Mouse (Mus musculus): ENCODE results near the gene Zfp422. TPM values are rescaled to one million over a fixed set of nuclear protein-coding genes. Genes with fewer than 3 reads are reported as not detected.

The Zfp422 gene
- polyA plus RNA-seq, 1 experiment from 2014 or later = 131 TPM

GRCm38 (mm10) chr6:116670144-116670543, 41.3 kb upstream of the Zfp422 start:
- Histone ChIP-seq H3K36me3 (ENCODE audit: control insufficient read depth, insufficient read depth, low read length) (no peaks in the 10 kb centered on the region), H3K9me3 (ENCODE audit: control insufficient read depth, low read length) (no peaks in the 10 kb centered on the region), H3K4me3 (ENCODE audit: low read depth, low read length) (no peak overlapping the region), H3K9ac (ENCODE audit: low read depth, low read length) (no peak overlapping the region), H3K4me1 (ENCODE audit: control insufficient read depth, insufficient read depth, low read length) (peaks cover 13% of the 10 kb centered on the region; the same call in 1 of the 2 replicates), H3K27me3 (replicated peaks; ENCODE audit: control insufficient read depth, insufficient read depth, low read length) (0 out of 2 replicates have a peak, but pooled peaks cover 3% of the 10 kb centered on the region), H3K4me2 (ENCODE audit: low read depth, low read length) (peak overlapping the region; percentile 15; the same call in 1 of the 2 replicates), H3K27ac (replicated peaks; ENCODE audit: low read depth, low read length) (no peak overlapping the region; the same call in 1 of the 2 replicates)
- WGBS = 32% methylated on average over 6 of the region's 6 CpGs
- ATAC-seq (ENCODE audit: low read depth) = no peak
- no peak for DNase-seq (ENCODE audit: low spot score)

- ATAC-seq (ENCODE audit: low read depth) = no peak
Observed at GRCm38 (mm10) chr6:116668682-116669470, 40.1 kb upstream of the Zfp422 start.

GRCm38 (mm10) chr6:116667382-116667781, 38.6 kb upstream of the Zfp422 start:
- 83% methylated on average over 3 of the region's 3 CpGs for WGBS
- peaks cover 9% of the 10 kb centered on the region; the same call in 1 of the 2 replicates for H3K4me1 ChIP-seq (ENCODE audit: control insufficient read depth, insufficient read depth, low read length)

More at GRCm38 (mm10) chr6:116668682-116669470, 40.1 kb upstream of the Zfp422 start:
- Histone ChIP-seq H3K27ac (replicated peaks; ENCODE audit: low read depth, low read length) (no peak overlapping the region), H3K27me3 (replicated peaks; ENCODE audit: control insufficient read depth, insufficient read depth, low read length) (0 out of 2 replicates have a peak, but pooled peaks cover 3% of the 10 kb centered on the region), H3K4me3 (ENCODE audit: low read depth, low read length) (no peak overlapping the region), H3K36me3 (ENCODE audit: control insufficient read depth, insufficient read depth, low read length) (no peaks in the 10 kb centered on the region), H3K4me1 (ENCODE audit: control insufficient read depth, insufficient read depth, low read length) (peaks cover 9% of the 10 kb centered on the region; the same call in 1 of the 2 replicates), H3K4me2 (ENCODE audit: low read depth, low read length) (no peak overlapping the region), H3K9ac (ENCODE audit: low read depth, low read length) (no peak overlapping the region), H3K9me3 (ENCODE audit: control insufficient read depth, low read length) (no peaks in the 10 kb centered on the region)
- 46% methylated on average over 11 of the region's 11 CpGs for WGBS
- no peak for DNase-seq (ENCODE audit: low spot score)

GRCm38 (mm10) chr6:116666892-116667291, 38.1 kb upstream of the Zfp422 start:
- no peak overlapping the region for H3K9ac ChIP-seq (ENCODE audit: low read depth, low read length)
- WGBS = 41% methylated on average over 3 of the region's 3 CpGs
- H3K4me2 ChIP-seq (ENCODE audit: low read depth, low read length) = no peak overlapping the region
- no peaks in the 10 kb centered on the region for H3K36me3 ChIP-seq (ENCODE audit: control insufficient read depth, insufficient read depth, low read length)
- H3K4me1 ChIP-seq (ENCODE audit: control insufficient read depth, insufficient read depth, low read length) = peaks cover 9% of the 10 kb centered on the region; the same call in 1 of the 2 replicates
- H3K4me3 ChIP-seq (ENCODE audit: low read depth, low read length) = no peak overlapping the region
- no peaks in the 10 kb centered on the region for H3K27me3 ChIP-seq (replicated peaks; ENCODE audit: control insufficient read depth, insufficient read depth, low read length)
- ATAC-seq (ENCODE audit: low read depth) (no peak), DNase-seq (ENCODE audit: low spot score) (no peak)
- H3K9me3 ChIP-seq (ENCODE audit: control insufficient read depth, low read length) = no peaks in the 10 kb centered on the region
- H3K27ac ChIP-seq (replicated peaks; ENCODE audit: low read depth, low read length) = no peak overlapping the region

More at GRCm38 (mm10) chr6:116667382-116667781, 38.6 kb upstream of the Zfp422 start:
- H3K36me3 ChIP-seq (ENCODE audit: control insufficient read depth, insufficient read depth, low read length) = no peaks in the 10 kb centered on the region
- H3K9ac ChIP-seq (ENCODE audit: low read depth, low read length) = no peak overlapping the region
- H3K27me3 ChIP-seq (replicated peaks; ENCODE audit: control insufficient read depth, insufficient read depth, low read length) = 0 out of 2 replicates have a peak, but pooled peaks cover 2% of the 10 kb centered on the region
- no peak for ATAC-seq (ENCODE audit: low read depth)
- no peak overlapping the region for H3K4me2 ChIP-seq (ENCODE audit: low read depth, low read length)
- no peak overlapping the region for H3K27ac ChIP-seq (replicated peaks; ENCODE audit: low read depth, low read length)
- no peaks in the 10 kb centered on the region for H3K9me3 ChIP-seq (ENCODE audit: control insufficient read depth, low read length)
- no peak overlapping the region for H3K4me3 ChIP-seq (ENCODE audit: low read depth, low read length)
- DNase-seq (ENCODE audit: low spot score) = no peak

- H3K36me3 ChIP-seq (ENCODE audit: control insufficient read depth, insufficient read depth, low read length) = no peaks in the 10 kb centered on the region
- H3K4me3 ChIP-seq (ENCODE audit: low read depth, low read length) = no peak overlapping the region
- H3K27ac ChIP-seq (replicated peaks; ENCODE audit: low read depth, low read length) = no peak overlapping the region
- DNase-seq (ENCODE audit: low spot score) (no peak), ATAC-seq (ENCODE audit: low read depth) (no peak)
- no peaks in the 10 kb centered on the region for H3K9me3 ChIP-seq (ENCODE audit: control insufficient read depth, low read length)
- H3K9ac ChIP-seq (ENCODE audit: low read depth, low read length) = no peak overlapping the region
- no peaks in the 10 kb centered on the region for H3K27me3 ChIP-seq (replicated peaks; ENCODE audit: control insufficient read depth, insufficient read depth, low read length)
- WGBS = 79% methylated on average over 12 of the region's 12 CpGs
- no peak overlapping the region for H3K4me2 ChIP-seq (ENCODE audit: low read depth, low read length)
- peaks cover 9% of the 10 kb centered on the region; the same call in 1 of the 2 replicates for H3K4me1 ChIP-seq (ENCODE audit: control insufficient read depth, insufficient read depth, low read length)
Observed at GRCm38 (mm10) chr6:116666085-116666750, 37.4 kb upstream of the Zfp422 start.

GRCm38 (mm10) chr6:116664830-116665229, 36.0 kb upstream of the Zfp422 start:
- Histone ChIP-seq H3K4me3 (ENCODE audit: low read depth, low read length) (no peak overlapping the region), H3K27me3 (replicated peaks; ENCODE audit: control insufficient read depth, insufficient read depth, low read length) (no peaks in the 10 kb centered on the region), H3K36me3 (ENCODE audit: control insufficient read depth, insufficient read depth, low read length) (no peaks in the 10 kb centered on the region), H3K27ac (replicated peaks; ENCODE audit: low read depth, low read length) (no peak overlapping the region), H3K9me3 (ENCODE audit: control insufficient read depth, low read length) (no peaks in the 10 kb centered on the region), H3K4me1 (ENCODE audit: control insufficient read depth, insufficient read depth, low read length) (peaks cover 1% of the 10 kb centered on the region; the same call in 1 of the 2 replicates), H3K4me2 (ENCODE audit: low read depth, low read length) (no peak overlapping the region), H3K9ac (ENCODE audit: low read depth, low read length) (no peak overlapping the region)
- DNase-seq (ENCODE audit: low spot score) = no peak
- 56% methylated on average over 3 of the region's 3 CpGs for WGBS
- ATAC-seq (ENCODE audit: low read depth) = no peak

GRCm38 (mm10) chr6:116664031-116664430, 35.2 kb upstream of the Zfp422 start:
- WGBS = 79% methylated on average over 6 of the region's 6 CpGs
- Histone ChIP-seq H3K9me3 (ENCODE audit: control insufficient read depth, low read length) (no peaks in the 10 kb centered on the region), H3K27me3 (replicated peaks; ENCODE audit: control insufficient read depth, insufficient read depth, low read length) (no peaks in the 10 kb centered on the region)

GRCm38 (mm10) chr6:116663364-116663763, 34.6 kb upstream of the Zfp422 start:
- Histone ChIP-seq H3K27ac (replicated peaks; ENCODE audit: low read depth, low read length) (no peak overlapping the region), H3K4me3 (ENCODE audit: low read depth, low read length) (no peak overlapping the region), H3K4me2 (ENCODE audit: low read depth, low read length) (no peak overlapping the region), H3K27me3 (replicated peaks; ENCODE audit: control insufficient read depth, insufficient read depth, low read length) (no peaks in the 10 kb centered on the region), H3K36me3 (ENCODE audit: control insufficient read depth, insufficient read depth, low read length) (no peaks in the 10 kb centered on the region), H3K9me3 (ENCODE audit: control insufficient read depth, low read length) (no peaks in the 10 kb centered on the region), H3K9ac (ENCODE audit: low read depth, low read length) (no peak overlapping the region), H3K4me1 (ENCODE audit: control insufficient read depth, insufficient read depth, low read length) (no peaks in the 10 kb centered on the region)
- ATAC-seq (ENCODE audit: low read depth) (no peak), DNase-seq (ENCODE audit: low spot score) (no peak)
- whole genome bisulfite sequencing = 76% methylated on average over 2 of the region's 2 CpGs

More at GRCm38 (mm10) chr6:116664031-116664430, 35.2 kb upstream of the Zfp422 start:
- DNase-seq (ENCODE audit: low spot score) (no peak), ATAC-seq (ENCODE audit: low read depth) (no peak)
- H3K4me1 ChIP-seq (ENCODE audit: control insufficient read depth, insufficient read depth, low read length) = no peaks in the 10 kb centered on the region
- H3K4me2 ChIP-seq (ENCODE audit: low read depth, low read length) = no peak overlapping the region
- H3K27ac ChIP-seq (replicated peaks; ENCODE audit: low read depth, low read length) = no peak overlapping the region
- no peak overlapping the region for H3K4me3 ChIP-seq (ENCODE audit: low read depth, low read length)
- H3K36me3 ChIP-seq (ENCODE audit: control insufficient read depth, insufficient read depth, low read length) = no peaks in the 10 kb centered on the region
- H3K9ac ChIP-seq (ENCODE audit: low read depth, low read length) = no peak overlapping the region

Data from embryonic facial prominence, embryonic 14.5 days (tissue).